In genomic region chr16:93785805-93786204, GRCm38 (mm10) we compare ENCODE assay signal across 8 mouse cellular contexts. TPM values are rescaled to one million over a fixed set of nuclear protein-coding genes. Genes with fewer than 3 reads are reported as not detected.
DNase-seq lines count a peak whose midpoint lies in the region; ATAC-seq lines count a peak whose summit lies in the region.

No protein-coding gene starts in this region.

- H3K27ac ChIP-seq in forebrain, embryonic 11.5 days (ENCODE audit: low read depth, low read length) = no peak overlapping the region
- H3K27ac ChIP-seq in hindbrain, embryonic 14.5 days = no peak overlapping the region

- H3K4me2 ChIP-seq in forebrain, embryonic 11.5 days (ENCODE audit: low read depth, low read length, severe bottlenecking) = no peak overlapping the region
- no peak overlapping the region for H3K4me2 ChIP-seq in hindbrain, embryonic 14.5 days (replicated peaks)

- intact Hi-C loops in left cerebral cortex, postnatal 14 days (cut with DNase I) = no loop called here

- H3K4me1 ChIP-seq in forebrain, embryonic 11.5 days (replicated peaks; ENCODE audit: control insufficient read depth, insufficient read depth, low read length) = no peaks in the 10 kb centered on the region; the same call in 1 of the 2 replicates
- H3K4me1 ChIP-seq in hindbrain, embryonic 14.5 days (replicated peaks; ENCODE audit: control insufficient read depth, insufficient read depth, low read length) = 0 out of 2 replicates have a peak, but pooled peaks cover 2% of the 10 kb centered on the region

- no peak overlapping the region for H3K9ac ChIP-seq in forebrain, embryonic 11.5 days (ENCODE audit: low read length)
- no peak overlapping the region for H3K9ac ChIP-seq in hindbrain, embryonic 14.5 days

- DNase-seq in layer of hippocampus, adult 11-12 months (ENCODE audit: low spot score) = peak; percentile 61
- no peak for DNase-seq in layer of hippocampus, adult 9-11 months
- DNase-seq in brain, adult 2 months (ENCODE audit: low read depth, low spot score) = peak; percentile 78
- DNase-seq in forebrain, embryonic 11.5 days (ENCODE audit: low spot score) = peak; percentile 87
- DNase-seq in hindbrain, embryonic 14.5 days (ENCODE audit: low spot score) = peak; percentile 83
- peak; percentile 67 to 75 for DNase-seq in left cerebral cortex, postnatal 14 days (ENCODE audit: low spot score in 2 of 2)
- peak; percentile 31 for DNase-seq in skeletal muscle tissue, adult 2 months (ENCODE audit: low read depth, low spot score)

- WGBS in forebrain, embryonic 11.5 days = 4% methylated on average over 9 of the region's 9 CpGs
- 5% methylated on average over 9 of the region's 9 CpGs for WGBS in hindbrain, embryonic 14.5 days

- no peaks in the 10 kb centered on the region for H3K9me3 ChIP-seq in forebrain, embryonic 11.5 days (ENCODE audit: control insufficient read depth, low read length)
- no peaks in the 10 kb centered on the region for H3K9me3 ChIP-seq in hindbrain, embryonic 14.5 days (ENCODE audit: control insufficient read depth, low read length)

- peak; percentile 86 for ATAC-seq in forebrain, embryonic 11.5 days (replicated peaks; ENCODE audit: low FRiP score)
- peak; percentile 87 for ATAC-seq in hindbrain, embryonic 14.5 days (ENCODE audit: low FRiP score)
- peak; percentile 81 for ATAC-seq in megakaryocyte progenitor cell, adult 5-6 weeks (replicated peaks; ENCODE audit: poor library complexity)

- no peaks in the 10 kb centered on the region for H3K36me3 ChIP-seq in forebrain, embryonic 11.5 days (ENCODE audit: control insufficient read depth, insufficient read depth, low read length)
- H3K36me3 ChIP-seq in hindbrain, embryonic 14.5 days (replicated peaks; ENCODE audit: control insufficient read depth, insufficient read depth) = peaks cover 38% of the 10 kb centered on the region

- H3K4me3 ChIP-seq in forebrain, embryonic 11.5 days (ENCODE audit: low read depth, low read length) = no peak overlapping the region
- no peak overlapping the region for H3K4me3 ChIP-seq in hindbrain, embryonic 14.5 days (replicated peaks; ENCODE audit: low read length)

- H3K27me3 ChIP-seq in forebrain, embryonic 11.5 days (ENCODE audit: control insufficient read depth, insufficient read depth, low read length) = no peaks in the 10 kb centered on the region
- H3K27me3 ChIP-seq in hindbrain, embryonic 14.5 days (ENCODE audit: control insufficient read depth, insufficient read depth, low read length) = no peaks in the 10 kb centered on the region

RNA-seq across cellular contexts. Expression of gene Morc3, which starts 46.1 kb away (rescaled TPM):
- polyA plus RNA-seq in forebrain, embryonic 11.5 days (2014; fragmentation: Nextera tagmentation; extraction: Ambion mirVana) = 33.7 and 36.0 TPM in 2 replicates
- polyA plus RNA-seq in hindbrain, embryonic 14.5 days (2014; fragmentation: Nextera tagmentation; extraction: Ambion mirVana) = 33.6 and 36.5 TPM in 2 replicates
- total RNA-seq in left cerebral cortex, postnatal 14 days (2021) = 10 to 100 TPM; 28.7 to 33.2 TPM
- total RNA-seq in megakaryocyte progenitor cell, adult 5-6 weeks (2015) = 115 and 119 TPM in 2 replicates
- total RNA-seq in megakaryocyte progenitor cell, adult 5-6 weeks (2017) = 132 and 185 TPM in 2 replicates
